Mouse (Mus musculus): ENCODE data around the gene Rhbdd3. TPM values are rescaled to one million over a fixed set of nuclear protein-coding genes. Genes with fewer than 3 reads are reported as not detected.

Rhbdd3 gene
- total RNA-seq, 1 experiment from 2014 or later, result 18.3 TPM

GRCm38 (mm10) chr11:5129035-5129480 lies 30.3 kb downstream of the Rhbdd3 start:
- peak; percentile 39 for DNase-seq

GRCm38 (mm10) chr11:5130111-5130665 lies 31.5 kb downstream of the Rhbdd3 start:
- peak; percentile 21 for DNase-seq

DNA sequence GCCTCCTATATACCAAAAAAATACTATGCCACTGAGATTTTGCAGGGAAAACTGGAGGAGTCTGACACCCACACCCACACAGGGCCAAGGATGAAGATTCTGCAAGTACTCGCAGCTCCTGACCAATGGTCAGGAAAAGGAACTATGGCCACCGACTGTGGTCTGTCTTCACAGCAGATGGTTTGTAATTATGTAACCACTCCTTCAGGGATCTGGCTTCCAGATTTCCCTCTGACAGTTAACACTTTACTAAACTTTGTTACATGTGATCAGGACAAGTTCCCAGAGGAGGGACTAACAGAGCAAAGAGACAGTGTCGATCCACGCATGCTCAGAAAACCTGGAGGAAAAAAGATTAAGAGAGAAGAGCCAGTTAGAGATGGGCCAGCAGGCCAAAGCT lies 34.0 kb downstream of the Rhbdd3 start:
- DNase-seq, result no peak

DNA sequence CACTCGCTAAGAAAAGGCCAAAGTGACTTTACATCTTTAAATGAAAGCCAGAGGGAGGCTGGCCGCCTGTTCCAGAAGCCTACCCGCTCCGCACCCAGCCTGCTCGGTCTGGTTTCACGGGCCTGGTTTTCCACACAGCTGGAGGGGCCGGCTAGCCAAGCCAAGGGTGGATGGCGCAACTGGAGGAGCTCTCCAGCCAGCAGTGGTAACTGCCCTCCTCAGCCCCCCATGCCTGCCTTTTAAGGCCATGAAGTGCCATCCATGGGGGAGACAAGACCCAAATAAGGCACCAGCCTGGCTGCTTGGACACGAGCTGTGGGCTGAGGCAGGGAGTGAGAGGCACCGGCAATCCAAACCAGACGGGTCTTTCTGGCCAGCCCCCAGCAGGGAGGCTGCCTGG lies 37.2 kb downstream of the Rhbdd3 start:
- DNase-seq, result peak; percentile 55

GRCm38 (mm10) chr11:5138642-5139041 lies 39.9 kb downstream of the Rhbdd3 start:
- DNase-seq, result no peak

- DNase-seq, result no peak
Measured at GRCm38 (mm10) chr11:5139372-5139771, 40.6 kb downstream of the Rhbdd3 start.

GRCm38 (mm10) chr11:5140619-5141018 lies 41.9 kb downstream of the Rhbdd3 start:
- peak; percentile 87 for DNase-seq

- DNase-seq, result peak; percentile 44
Measured at GRCm38 (mm10) chr11:5141252-5141651, 42.5 kb downstream of the Rhbdd3 start.

DNA sequence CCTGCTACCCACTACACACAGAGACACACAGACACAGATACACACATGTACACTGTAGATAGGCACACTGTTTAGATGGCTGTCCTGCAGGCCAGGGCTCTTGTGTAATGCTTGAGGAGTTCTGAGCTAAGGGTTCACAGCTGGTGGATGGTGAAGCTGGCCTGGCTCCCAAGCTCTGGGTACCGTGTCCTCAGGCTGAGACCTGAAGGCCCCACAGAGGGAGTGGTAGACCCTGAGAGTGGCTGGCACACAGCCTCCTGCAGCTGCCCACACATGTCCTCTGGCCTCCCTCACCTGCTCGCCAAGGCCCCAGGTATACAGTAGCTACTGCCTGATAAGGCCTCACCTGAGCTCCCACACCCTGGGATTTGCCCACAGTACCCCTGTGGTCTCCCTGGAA lies 43.2 kb downstream of the Rhbdd3 start:
- no peak for DNase-seq

GRCm38 (mm10) chr11:5145600-5145999 lies 46.9 kb downstream of the Rhbdd3 start:
- no peak for DNase-seq

GRCm38 (mm10) chr11:5149249-5149648 lies 50.5 kb downstream of the Rhbdd3 start:
- DNase-seq, result no peak

DNA sequence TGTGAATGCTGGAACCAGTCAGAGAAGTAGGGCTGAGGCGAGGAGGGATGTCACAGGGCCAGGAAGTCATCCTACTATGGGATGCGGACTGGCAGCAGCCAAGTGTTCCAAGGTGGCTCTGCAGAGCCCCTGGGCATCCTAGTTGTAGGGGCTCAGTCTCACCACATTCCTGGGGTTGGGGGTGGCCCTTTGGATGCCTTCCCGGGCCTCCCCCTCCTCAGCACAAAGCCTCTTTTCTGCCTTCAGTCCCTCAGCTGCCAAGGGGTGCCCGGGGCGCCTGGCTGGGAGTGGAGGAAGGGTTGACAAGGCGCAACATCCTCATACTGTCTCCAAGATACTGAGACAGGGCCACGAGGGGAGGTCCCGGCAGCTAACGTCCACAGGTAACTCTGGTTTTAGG lies 51.2 kb downstream of the Rhbdd3 start:
- no peak for DNase-seq

DNA sequence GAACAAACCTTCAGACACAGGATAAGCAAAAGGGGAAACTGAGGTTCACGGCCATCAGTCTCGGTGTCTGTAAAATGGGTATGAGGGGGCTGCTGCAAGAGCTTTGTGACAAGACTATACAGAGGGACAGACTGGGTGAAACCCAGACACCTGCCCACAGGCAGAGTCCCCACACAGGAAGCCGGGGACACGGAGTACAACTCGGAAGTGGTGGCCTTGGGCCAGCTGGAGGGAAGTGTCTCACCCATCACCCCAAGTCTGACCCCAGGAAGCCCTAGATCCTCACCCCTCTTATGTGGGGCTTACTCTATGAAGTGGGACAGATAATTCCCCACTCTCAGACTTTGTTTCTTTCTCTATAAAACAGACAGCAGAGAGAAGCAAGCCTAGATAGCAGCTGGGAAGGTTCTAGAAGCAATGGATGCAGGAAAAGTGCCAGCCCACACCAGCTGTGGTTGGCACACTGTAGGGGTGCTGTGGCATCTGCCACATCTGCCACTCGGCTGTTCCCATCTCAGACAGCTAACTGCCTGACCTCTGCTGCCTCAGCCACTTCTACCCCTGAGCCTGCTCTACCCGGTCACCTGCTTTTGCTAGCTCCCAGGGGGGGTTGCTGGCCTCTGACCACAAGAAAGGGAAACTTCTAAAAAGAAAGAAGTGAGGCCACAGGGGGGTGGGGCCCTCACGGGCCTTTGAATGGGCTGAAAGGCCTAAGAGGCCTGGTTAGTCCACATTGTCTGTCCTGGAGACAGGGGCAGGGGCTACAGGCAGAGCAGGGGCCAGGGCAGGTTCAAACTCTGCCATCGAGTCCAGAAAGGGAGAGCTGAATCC lies 51.9 kb downstream of the Rhbdd3 start:
- DNase-seq, result peak; percentile 45

GRCm38 (mm10) chr11:5151247-5151630 lies 52.5 kb downstream of the Rhbdd3 start:
- no peak for DNase-seq

DNA sequence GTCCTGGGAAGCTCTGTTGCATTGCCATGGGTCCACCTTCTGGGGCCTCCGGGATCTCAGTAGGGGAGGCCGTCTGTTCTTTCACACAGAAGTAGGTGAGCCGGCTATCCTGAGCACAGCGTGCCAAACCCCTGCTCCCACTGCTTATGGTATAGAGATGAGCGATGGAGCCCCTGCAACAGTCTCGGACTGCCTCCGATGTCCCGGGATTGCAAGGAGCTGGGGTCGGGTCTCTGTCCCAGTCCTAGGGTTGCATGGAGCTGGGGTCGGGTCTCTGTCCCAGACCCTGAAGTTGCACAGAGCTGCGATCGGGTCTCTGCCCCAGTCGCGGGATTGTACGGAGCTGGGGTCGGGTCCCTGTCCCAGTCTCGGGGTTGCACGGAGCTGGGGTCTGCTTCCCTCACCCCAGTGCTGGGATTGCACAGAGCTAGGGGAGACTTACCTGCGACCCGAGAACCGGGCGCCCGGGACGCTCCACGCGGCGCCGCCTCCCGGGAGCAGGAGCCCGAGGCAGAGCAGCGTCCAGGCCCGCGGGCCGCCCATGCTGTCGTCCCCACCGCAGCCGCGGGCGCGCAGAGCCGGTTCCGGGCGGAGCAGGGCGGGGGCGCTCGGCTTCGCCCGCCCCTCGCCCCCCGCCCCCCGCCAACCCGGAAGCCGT lies 53.1 kb downstream of the Rhbdd3 start, which contains the start of gene Emid1:
Gene Emid1 (minus strand): TSS at position 578 of the 658 bp plus-strand sequence.
- DNase-seq, result peak; percentile 60

GRCm38 (mm10) chr11:5154961-5155805 lies 56.5 kb downstream of the Rhbdd3 start:
- DNase-seq, result peak; percentile 62

Other genes starting within 250 kb of the Rhbdd3 start
- 102 and 106 TPM in 2 replicates for gene Nf2, start 249.4 kb upstream of the Rhbdd3 start, total RNA-seq (2021)
- gene Nipsnap1, start 225.0 kb upstream of the Rhbdd3 start, total RNA-seq (2021), result 23.1 and 41.1 TPM in 2 replicates
- 29.9 and 34.6 TPM in 2 replicates for gene Thoc5, start 203.6 kb upstream of the Rhbdd3 start, total RNA-seq (2021)
- 1.8 and 2.8 TPM in 2 replicates for gene Nefh, start 150.9 kb upstream of the Rhbdd3 start, total RNA-seq (2021)
- gene Ap1b1, start 112.1 kb upstream of the Rhbdd3 start, total RNA-seq (2021), result 59.5 and 77.4 TPM in 2 replicates
- 0.30 and 0.34 TPM in 2 replicates for gene Rasl10a, start 40.8 kb upstream of the Rhbdd3 start, total RNA-seq (2021)
- 34.5 and 35.0 TPM in 2 replicates for gene Gas2l1, start 33.6 kb upstream of the Rhbdd3 start, total RNA-seq (2021)
- 297 and 324 TPM in 2 replicates for gene Ewsr1, start 340 bp downstream of the Rhbdd3 start, total RNA-seq (2021)
- gene Emid1, start 53.3 kb downstream of the Rhbdd3 start, total RNA-seq (2021), result 8.9 and 10.1 TPM in 2 replicates
- gene Kremen1, start 162.6 kb downstream of the Rhbdd3 start, total RNA-seq (2021), result 17.2 and 19.8 TPM in 2 replicates

Data from adrenal gland, postnatal 14 days (tissue).